Mouse (Mus musculus) left cerebral cortex, adult 11 months (tissue): ENCODE data around the gene Arhgef39.

Source experiments
- DNase-seq: peaks from one replicate; pipeline ENCODE4 v3.0.0; 2022; ENCODE audit warnings: low spot score

Arhgef39 gene

DNA sequence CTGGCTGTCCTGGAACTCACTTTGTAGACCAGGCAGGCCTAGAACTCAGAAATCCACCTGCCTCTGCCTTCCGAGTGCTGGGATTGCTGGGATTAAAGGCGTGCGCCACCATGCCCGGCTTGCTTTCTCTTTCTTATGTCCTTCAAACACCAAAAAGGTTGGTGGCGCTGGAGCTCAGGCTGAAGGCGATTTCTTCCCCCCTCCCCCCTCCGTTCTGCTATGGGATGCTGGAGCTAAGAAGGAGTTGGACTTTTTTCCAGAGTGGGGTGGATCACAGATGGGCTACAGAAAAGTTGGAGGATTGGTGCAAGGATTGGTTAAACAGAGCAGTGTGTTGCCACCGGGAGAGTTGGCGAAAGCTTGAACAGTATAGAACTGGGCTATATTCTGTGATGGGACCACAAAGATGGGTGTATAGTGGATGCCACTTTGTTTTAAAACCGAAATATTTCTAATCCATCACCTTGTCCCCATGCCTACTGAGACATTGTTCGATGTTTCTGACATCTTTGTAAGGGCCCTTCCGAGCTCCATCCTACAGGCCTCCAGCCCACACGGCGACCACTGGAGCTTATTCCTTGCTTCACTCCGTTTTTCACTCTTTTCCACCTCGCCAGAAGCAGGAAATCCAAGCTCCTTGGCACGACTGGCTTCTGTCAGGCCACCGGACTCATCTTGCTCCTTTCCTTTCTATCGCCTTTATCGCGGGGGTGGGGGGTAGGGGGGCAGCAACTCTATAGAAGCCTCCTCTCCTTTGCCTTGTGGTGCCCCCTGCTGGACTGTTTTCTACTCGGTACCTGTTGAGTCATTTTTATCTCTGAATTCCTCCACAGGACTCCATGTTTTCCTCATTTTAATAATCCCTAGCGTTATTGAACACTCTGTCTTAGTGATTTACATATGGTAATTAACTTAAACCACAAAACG, 20.3 kb downstream of the Arhgef39 start:
- DNase-seq, result no peak

DNA sequence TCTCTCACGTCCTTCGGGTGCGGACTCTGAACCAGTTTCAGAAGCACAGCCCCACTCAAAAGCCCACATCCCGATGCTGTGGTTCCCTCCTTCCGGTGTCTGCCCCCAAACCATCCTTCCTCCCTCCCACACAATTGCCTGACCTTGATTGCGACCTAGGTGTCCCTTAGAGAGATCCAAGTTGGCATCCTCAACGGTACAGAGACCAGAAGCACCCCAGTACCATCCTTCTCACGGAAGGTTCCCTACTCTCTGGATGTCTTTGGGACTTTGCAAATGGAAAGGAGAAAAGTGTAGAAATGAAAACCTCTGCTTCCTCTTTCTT, 21.0 kb downstream of the Arhgef39 start:
- DNase-seq, result no peak

DNA sequence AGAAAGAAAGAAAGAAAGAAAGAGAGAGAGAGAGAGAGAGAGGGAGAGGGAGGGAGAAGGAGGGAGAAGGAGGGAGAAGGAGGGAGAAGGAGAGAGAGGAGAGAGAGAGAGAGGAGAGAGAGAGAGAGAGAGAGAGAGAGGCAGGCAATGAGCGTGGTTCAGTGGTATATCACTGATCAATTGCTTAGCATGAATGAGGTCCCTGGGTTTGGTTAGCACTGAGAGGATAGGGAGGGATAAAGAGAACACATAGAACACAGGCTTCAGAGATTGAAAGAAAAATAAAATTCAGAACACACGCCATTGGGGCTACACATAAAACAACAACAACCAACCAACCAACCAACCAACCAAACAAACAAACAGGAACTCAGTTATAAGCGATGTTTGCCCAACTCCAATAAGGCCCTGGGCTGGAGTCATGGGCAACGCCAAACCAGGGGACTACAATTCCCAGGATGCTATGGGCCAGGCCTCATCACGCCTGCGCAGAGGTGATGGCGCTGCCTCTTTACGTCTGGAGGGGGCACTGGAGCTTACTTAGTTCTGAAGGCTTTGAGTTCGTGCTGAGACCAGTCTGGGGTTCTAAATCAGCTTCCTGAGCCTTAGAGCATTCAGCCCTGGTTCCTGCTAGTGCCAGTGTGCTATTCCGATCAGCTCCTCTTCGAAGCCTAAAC, 21.5 kb downstream of the Arhgef39 start:
- DNase-seq, result peak; percentile 83

DNA sequence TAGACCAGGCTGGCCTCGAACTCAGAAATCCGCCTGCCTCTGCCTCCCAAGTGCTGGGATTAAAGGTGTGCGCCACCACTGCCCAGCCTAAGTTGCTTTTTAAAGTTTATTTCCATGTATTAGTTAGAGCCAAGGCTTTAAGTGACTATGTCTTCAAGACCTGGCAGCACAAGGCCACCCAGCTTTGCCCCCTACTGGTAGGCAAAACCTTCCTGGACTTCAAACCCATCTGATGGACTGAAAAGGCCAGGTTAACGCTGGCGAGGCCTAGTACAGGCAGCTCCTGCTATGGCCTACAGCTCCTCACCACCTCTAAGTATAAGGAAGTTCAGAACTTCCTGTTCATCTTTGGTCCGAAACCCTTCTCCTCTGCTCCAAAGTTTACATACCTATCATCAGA, 22.9 kb downstream of the Arhgef39 start:
- no peak for DNase-seq

DNA sequence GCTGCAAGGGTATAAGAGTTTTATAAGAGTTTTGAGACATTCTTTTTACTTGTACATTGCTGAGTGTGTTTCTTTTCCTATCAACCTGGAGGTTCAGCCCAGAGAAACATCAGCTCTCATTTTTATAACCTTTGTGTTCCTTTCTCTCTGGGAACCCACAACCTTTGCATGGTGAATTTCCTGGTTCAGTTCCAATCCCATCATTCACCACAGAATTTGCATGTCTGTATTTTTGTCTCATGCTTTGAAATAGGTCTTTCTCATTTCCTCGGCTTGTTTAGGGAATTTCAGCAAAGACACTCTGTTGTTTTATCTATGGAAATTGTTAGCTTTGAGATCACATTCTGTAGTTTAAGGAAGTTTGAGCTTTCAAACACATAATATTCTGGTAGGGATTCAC, 25.9 kb downstream of the Arhgef39 start:
- DNase-seq, result no peak

DNA sequence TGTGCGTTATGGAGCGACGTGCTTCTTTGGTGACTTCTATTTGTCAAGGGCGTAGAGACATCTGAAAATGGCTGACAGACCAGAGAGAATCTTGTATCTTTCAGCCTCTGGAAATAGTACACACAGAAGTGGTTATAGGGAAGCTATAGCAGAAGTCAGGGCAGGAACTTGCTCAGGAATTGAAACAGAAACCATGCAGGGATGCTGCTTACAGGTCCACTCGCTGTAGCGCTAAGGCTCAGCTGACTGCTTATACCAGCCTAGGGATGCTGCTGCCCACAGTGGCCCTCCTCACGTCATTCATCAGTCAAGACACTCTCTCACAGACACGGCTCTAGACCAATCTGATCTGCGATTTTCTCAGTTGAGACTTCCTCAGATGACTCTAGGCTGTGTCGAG, 29.2 kb downstream of the Arhgef39 start:
- DNase-seq, result no peak

DNA sequence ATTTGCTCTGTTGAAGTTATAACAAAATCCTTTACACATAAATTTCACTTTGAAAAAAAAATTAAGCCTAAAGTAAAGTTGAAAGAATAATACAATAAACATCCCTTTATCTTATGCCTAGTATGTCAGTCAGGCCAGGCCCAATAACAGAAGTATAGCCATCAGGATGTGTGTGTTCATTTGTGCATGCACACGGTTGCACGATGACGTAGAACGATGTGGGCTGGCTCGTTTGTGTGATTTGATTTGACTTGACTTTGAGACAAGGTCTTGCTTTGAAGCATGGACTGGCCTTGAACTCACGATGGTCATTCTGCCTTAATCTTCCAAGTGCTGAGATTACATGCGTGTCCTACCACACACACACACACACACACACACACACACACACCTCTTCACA, 32.6 kb downstream of the Arhgef39 start:
- no peak for DNase-seq

DNA sequence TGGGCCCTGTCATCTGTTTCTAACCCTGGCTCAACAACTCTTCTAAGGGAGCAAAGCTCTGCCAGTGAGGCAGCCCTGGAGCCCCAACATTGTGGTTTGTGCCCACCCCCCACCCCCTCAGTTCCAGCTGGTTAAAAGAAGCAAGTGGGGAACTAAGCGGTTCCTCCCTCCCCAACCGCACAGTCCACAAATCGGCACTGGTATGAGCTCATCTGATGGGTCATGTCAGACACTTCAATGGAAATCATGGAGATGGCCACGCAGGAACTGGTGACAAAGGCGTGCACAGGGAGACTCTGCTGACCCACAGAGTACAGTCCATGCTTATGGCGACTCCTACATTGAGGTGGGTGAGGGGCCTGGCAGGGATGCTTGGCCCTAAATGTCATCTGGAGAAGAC, 33.6 kb downstream of the Arhgef39 start:
- DNase-seq, result no peak

DNA sequence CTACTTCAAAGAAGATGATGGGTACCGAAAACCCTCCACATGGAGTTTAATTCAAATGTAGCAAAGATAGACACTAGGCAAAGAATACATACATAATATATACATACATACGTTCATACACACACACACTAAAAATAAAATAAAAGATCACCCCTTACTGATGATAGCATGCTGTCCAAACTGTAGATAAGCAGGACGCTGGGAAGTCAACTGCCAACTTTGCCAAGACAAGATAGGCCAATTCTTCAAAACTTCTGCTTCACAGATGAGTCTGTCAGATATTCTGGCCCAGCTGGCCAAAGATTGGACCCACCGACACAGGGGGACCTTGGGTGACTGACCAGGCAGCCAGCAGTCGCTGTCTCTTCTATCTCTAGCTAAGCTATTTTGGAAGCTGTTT, 36.4 kb downstream of the Arhgef39 start:
- DNase-seq, result no peak

DNA sequence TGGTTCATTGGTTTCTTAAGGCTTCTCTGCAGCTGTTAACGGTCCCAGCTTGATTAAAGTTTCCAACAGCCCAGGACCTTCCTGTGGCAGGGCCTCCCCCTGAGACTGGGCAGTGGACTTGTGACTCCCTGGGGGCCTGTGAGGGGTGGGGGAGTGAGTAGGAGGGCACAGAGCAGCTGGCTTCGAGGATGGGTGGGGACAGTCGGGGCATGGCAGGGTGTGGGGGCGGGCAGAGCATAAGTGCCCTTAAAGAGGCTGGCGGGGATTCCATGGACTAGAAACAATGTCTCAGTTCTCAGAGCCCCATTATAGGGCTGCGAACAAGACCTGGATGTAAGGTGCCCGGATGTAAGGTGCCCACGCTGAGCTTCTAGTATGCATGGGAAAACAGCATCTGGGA, 42.4 kb downstream of the Arhgef39 start:
- no peak for DNase-seq

DNA sequence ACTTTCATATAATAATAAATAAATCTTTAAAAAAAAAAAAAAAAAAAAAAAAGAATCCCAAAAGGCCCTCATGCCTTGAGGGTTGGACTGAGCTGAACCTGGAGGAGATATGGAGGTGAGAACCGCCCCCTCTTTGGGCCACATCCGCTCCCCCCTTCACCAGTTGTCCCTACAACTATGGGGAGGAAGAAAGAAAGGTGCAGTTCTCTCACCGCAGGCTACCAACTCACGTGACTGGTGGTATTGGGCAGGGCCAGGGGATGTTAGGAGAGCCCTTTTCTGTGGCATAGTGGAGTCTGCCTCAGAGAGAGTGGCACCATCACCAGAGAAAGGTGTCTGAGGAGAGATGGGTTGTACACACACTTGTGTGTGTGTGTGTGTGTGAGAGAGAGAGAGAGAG, 43.0 kb downstream of the Arhgef39 start:
- DNase-seq, result no peak

DNA sequence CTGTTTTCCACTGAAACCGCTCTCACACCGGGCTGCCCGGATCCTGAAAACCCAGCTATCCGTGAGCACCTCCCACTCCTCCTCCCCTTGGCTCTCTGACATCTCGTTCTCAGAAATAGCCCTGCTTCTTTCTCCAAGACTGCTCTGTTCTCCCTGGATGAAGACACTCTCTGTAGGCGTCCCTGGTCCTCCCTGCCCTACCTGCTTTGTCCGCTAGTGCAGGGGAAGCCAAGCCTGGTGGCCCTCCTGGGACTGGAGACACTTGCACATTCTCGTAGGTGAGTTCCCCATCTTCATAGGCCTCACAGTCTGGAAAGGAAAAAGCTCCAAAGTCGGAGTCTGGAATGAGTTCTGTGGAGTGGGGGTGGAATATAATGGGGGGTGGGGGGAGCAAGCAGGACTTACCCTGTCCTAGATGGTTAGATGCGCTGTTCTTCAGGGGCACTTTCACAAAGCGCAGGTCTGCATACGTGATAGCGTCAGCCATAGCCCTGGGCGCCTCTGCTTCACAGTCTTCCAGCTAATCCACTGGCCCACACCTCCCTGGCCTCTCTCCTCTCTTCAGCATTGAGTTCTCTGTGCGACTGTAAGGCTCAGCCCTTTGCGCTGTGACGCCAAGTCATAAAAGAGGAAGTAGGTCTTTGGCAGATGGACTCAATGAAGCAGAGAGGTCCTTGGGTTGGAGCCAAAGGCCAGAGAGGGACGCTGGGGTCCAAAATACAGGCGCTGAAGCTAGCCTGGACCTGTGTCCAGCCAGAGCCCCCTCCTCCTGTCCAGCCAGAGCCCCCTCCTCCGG, 45.3 kb downstream of the Arhgef39 start, which contains the start of gene Cd72:
Gene Cd72 (minus strand): TSS at position 588 of the 796 bp plus-strand sequence.
- no peak for DNase-seq

DNA sequence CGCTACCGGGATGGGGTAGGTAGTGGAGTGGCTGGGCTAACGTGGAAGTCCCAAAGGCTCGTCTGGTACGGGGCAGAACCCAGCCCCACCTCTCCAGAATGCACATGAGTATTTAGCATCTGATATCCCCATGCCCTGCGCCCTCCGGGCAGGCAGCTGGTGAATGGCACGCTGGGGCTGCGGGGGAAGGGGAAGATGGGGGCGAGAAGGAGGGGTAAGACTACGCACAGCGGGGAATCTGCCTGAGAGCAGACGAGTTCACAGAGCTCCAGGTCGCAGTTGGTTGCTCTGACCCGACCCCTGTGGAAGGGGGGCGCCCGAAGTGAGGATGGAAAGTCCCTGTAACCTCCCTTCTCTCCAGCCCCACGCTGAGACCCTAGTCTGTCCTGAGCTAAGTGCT, 46.1 kb downstream of the Arhgef39 start:
- DNase-seq, result no peak

DNA sequence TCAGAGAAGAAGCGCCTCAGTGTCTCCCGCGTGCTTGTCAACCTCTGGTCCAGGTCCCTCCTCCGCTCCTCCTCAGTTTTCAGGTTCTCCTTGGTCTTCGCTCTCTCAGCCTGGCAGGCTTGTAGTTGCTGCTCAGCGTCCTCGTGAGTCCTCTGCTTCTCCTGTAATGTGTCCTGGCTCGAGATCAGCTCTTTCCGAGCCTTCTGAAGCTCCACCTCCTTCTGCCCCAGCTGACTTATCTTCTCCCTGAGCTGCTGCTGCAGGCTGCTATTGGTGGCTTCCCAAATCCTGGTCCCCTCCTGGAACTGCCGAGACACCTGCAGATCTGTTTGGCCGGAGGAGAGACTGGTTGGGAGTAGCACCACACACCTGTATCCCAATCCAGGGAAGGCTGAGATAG, 47.2 kb downstream of the Arhgef39 start:
- DNase-seq, result no peak

DNA sequence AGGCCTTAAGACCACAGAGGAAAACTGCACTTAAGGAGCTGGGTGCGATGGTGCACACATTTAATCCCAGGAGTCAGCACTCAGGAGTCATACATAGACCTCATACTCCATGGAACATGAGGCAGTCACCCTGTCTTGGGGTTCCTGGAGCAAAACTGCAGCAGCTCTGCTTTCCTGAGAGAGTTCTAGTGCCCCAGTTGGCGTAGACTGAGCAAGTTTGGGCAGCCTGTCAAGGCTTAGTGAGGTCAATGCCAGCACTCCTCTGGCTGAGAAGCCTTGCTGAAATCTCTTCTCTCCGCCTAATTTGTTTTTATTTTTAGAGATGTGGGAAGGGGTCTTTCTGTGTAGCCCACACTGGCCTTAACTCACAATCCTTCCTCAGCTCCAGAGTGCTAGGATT, 50.9 kb downstream of the Arhgef39 start:
- DNase-seq, result no peak

DNA sequence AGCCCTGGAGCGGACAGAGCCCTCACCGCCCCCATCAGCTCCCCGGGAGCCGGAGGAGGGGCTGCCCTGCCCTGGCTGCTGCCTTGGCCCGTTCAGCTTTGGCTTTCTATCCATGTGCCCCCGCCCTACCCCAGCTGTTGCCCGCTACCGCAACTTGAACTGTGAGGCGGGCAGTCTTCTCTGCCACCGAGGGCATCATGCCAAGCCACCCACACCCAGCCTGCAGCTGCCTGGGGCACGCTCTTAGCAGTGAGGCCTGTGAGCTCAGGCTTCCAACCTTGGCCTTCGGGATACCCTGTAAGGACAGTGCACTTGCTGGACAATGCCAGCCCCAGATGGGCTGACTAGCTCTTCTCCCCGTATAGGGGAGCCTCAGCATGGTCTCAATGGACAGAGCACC, 52.2 kb downstream of the Arhgef39 start:
- DNase-seq, result no peak
